Mouse (Mus musculus): ENCODE measurements around the gene Smyd5.

GRCm38 (mm10) chr6:85419150-85419549 lies 12.6 kb upstream of the Smyd5 start:
- TF ChIP-seq CTCF (conservative IDR thresholded peaks at IDR 0.05; ENCODE audit: low read length), result no peak
- no peak for TF ChIP-seq POU5F1 (IDR thresholded peaks at IDR 0.05; ENCODE audit: borderline replicate concordance, low read length)
- no peak for TF ChIP-seq NANOG (IDR thresholded peaks at IDR 0.05; ENCODE audit: borderline replicate concordance, low read length)
